Mouse (Mus musculus): ENCODE measurements around the gene Rnf181. TPM values are rescaled to one million over a fixed set of nuclear protein-coding genes. Genes with fewer than 3 reads are reported as not detected.

Rnf181 gene
- total RNA-seq, 2 experiments from 2014 or later, result 35.9 to 36.6 TPM

DNA sequence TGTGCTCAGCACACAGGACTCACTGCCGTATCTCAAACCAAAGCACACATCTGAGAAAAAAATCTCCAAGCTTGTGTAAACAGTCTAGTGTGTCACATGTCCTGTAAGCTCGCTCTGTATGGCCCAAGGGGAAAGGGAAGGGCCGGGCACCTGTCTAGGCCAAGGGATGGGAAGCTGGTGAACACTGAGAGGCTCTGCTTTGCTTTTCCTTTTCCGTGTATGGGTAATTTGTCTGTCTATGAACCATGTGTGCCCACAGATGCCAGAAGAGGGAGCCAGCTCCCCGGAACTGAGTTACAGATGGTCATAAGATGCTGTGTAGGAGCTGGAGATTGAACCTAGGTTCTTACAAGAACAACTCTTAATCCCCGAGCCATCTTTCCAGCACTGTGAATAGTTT lies 40.5 kb downstream of the Rnf181 start:
- DNase-seq, result no peak

DNA sequence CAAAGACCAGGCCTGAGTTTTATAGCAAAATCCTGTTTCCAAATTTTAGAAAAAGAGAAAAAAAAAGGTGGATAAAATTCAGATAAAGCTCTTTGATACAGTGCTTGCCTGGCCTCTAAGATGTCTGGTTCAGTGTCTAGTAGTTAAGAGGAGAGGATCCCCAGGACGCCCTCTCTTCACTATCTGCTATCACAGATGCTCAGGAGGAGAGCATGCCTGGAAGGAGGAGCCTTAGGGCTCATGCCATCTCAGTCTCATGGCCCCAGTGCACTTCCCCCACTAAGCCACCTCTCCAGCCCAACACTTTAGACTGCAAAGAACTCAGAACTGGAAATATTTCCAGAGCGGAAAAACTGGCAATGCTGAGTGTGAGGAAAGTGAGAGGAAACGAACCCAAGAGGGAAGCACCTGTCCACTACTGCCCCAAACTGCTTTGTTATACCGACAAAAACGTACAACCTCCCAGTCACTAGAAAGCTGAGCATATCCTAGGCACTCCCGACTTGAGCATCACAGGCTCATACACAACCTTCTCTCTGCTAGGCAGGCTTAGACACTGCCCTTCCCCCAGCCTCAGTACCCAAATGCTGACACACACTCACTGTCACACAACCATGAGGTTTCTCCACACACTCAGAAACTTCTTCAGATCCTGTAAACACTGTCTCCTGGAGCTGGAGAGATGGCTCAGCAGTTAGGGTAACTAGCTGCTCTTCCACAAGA lies 42.8 kb downstream of the Rnf181 start:
- no peak for DNase-seq

DNA sequence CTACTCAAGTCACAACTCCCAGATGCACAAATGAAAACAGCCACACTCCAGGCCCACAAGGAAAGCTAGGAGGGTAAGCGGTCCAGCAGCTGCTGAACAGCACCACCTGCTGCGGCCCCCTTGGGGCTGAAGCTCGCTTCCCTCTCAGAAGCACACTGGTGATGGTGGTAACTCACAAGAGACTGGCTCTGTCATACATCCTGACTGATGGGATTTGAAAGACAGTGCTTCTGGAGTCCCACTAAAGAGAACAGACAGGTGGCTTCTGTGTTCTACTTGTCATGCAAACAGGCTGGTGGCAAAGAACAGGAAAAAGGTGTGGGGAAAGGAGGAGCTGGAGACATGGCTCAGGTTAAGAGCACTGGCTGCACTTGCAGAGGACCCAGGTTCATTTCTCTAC lies 43.8 kb downstream of the Rnf181 start:
- no peak for DNase-seq

DNA sequence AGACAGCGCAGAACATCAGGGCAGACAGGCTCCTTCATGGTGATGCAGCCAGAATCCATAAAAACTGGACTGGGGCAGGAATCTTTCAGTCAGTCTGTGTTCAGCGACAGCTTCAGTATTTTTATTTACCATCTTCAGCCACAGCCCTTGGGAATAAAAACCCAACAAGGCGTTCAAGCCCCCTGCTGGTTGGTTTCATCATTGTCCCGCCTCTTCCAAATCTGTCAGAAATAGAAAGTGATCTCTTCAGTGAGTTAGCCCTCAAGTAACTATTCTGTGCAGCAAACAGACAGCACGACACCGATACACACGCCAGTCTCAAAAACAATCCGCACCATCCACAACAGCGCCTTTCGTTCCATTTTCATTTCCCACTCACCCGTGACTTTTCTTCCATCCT lies 47.7 kb downstream of the Rnf181 start:
- peak; percentile 29 for DNase-seq

DNA sequence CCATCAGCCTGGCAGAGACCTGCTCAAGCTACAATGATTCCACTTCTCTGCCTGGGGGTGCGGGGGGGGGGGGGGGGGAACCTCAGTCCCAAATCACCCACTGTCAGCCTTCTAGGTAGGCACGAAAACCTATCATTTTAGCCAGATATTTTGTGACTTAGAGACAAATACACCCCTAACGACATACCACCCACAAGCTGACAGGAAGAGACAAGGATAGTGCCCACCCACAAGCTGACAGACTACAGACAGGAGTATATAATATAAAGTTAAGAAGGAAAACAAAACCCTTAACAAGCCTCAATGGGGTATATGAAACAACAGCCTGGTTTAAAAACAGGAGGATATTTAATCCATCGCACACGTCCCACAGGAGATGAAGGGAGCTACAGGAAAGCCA lies 48.3 kb downstream of the Rnf181 start:
- DNase-seq, result no peak

DNA sequence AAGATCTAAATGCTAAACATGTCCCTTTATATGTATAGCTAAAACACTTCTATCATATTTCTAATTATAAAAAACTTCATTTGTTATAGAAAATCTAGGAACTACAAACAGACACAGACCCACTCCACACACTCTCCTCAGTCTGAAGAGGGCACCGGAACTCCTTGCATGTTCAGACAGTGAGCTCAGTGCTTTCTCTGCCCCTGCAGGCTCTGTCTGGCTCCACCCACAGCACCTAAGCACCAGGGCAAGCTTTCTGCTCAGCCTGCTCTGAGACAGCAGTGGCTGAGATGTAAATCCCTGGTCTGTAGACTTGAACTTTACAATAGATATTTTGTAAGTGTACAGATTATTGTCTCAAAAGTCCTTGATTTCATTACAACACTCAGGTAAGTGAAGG lies 50.7 kb downstream of the Rnf181 start:
- no peak for DNase-seq

DNA sequence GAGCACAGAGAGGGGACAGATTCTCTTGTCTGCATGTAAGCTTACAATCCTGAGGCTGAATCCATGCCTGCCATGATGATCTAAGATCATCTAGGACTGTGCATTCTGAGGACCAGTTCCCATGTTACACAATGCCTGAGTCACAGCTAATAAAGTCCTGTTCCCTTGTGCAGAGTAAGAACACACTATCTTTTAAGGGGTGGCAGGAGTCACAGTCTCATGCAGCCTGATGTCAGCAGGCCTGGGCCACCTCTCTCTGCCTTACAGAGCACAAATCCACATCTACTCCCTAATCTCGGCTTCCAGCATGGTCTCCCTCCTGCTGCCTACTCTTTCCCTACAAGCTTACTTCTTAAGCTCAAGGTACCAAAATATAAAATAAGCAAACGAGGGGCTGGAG lies 51.4 kb downstream of the Rnf181 start:
- DNase-seq, result no peak

DNA sequence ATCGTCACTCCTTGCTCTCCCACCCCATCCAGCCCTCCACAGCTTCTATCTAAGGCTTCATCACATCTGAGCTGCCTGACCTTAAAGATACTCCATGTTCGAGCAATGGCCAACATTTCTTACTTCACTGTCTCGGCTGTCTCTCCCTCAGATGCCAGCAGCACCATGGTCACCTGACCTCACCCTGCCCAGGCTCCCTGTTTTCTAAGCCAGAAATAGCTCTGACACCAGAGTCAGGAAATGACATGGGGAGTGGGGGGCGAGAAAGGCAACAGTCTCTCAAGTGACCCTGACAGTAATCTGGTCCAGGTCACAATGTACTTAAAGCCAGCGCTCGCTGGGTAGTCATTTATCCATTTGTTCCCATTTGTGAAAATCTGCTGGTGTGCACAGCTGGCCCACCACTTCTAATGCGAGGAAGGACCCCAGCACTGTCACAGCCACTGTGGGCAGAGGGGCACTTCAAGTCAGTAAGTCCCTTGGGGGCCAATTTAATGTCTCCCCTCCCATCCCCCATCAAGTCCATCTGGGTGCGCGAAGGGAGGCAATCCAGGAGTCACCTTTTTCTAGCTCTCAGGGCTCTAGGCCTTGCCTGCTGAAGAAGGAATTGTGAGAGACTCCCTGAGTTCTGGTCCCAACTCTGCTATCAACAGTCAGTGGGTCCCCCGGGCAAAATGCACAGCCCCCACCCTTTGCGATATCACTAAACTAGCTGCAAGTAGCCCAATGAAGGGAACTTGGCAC lies 53.5 kb downstream of the Rnf181 start:
- DNase-seq, result no peak

DNA sequence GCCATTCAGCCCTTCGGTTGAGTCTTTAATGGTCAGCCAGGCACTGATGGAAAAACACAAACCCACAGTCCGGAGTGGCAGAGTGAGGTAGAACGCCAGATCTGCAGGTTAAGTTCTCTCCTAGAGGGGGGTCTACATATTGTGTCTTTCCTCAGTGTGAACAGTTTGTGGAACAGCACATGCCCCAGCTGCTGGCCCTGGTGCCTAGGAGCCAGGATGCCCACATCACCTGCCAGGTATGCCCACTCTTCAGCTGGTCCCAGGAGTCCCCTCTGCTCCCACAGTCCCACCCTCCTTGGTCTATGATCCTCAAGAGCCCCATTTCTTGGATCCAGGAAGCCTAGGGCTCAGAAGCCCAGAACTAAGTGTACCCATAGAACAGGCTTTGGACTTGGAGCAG lies 54.6 kb downstream of the Rnf181 start:
- DNase-seq, result no peak

Other genes starting within 250 kb of the Rnf181 start
- gene Atoh8, start 131.4 kb downstream of the Rnf181 start, total RNA-seq (2021), result 1 to 10 TPM; 4.0 to 4.6 TPM
- not detected for gene Sftpb, start 62.3 kb downstream of the Rnf181 start, total RNA-seq (2021)
- gene Usp39, start 21.8 kb downstream of the Rnf181 start, total RNA-seq (2021), result 10 to 100 TPM; 17.2 to 18.4 TPM
- 10 to 100 TPM; 12.5 to 15.6 TPM for gene 0610030E20Rik, start 19.6 kb downstream of the Rnf181 start, total RNA-seq (2021)
- gene Tmem150a, start 11.5 kb downstream of the Rnf181 start, total RNA-seq (2021), result 10 to 100 TPM in 1 of 2 experiments, 1 to 10 TPM in 1; 8.0 to 14.0 TPM
- 10 to 100 TPM; 49.1 to 50.0 TPM for gene Vamp5, start 13.5 kb upstream of the Rnf181 start, total RNA-seq (2021)
- 10 to 100 TPM; 60.9 to 64.7 TPM for gene Vamp8, start 23.7 kb upstream of the Rnf181 start, total RNA-seq (2021)
- gene Ggcx, start 47.4 kb upstream of the Rnf181 start, total RNA-seq (2021), result 10 to 100 TPM; 15.1 to 21.9 TPM
- gene Mat2a, start 72.6 kb upstream of the Rnf181 start, total RNA-seq (2021), result 100 to 1,000 TPM; 200 to 249 TPM
- under 1 TPM; 0.54 to 0.79 TPM for gene Sh2d6, start 154.8 kb upstream of the Rnf181 start, total RNA-seq (2021)
- 10 to 100 TPM; 12.4 to 19.1 TPM for gene Capg, start 177.4 kb upstream of the Rnf181 start, total RNA-seq (2021)
- gene Elmod3, start 231.5 kb upstream of the Rnf181 start, total RNA-seq (2021), result 1 to 10 TPM; 6.1 to 6.8 TPM
- gene Retsat, start 231.5 kb upstream of the Rnf181 start, total RNA-seq (2021), result 10 to 100 TPM; 36.3 to 37.1 TPM

Data from gastrocnemius, postnatal 10 days (tissue).